Mouse (Mus musculus) E14TG2a.4 (cell line): Measurements from ENCODE around the gene 4930558K02Rik.

Experiments
- CTCF ChIP-seq: conservative IDR thresholded peaks from 2 replicates; pipeline ENCODE4 v1.5.1; 2014; ENCODE audit warnings: low read length
- NANOG ChIP-seq: IDR thresholded peaks from 2 replicates; pipeline ENCODE4 v1.6.1; 2014; ENCODE audit warnings: borderline replicate concordance, low read length, mixed read lengths
- POU5F1 ChIP-seq: IDR thresholded peaks from 2 replicates; pipeline ENCODE4 v1.6.1; 2014; ENCODE audit warnings: low read length, borderline replicate concordance

- TF ChIP-seq CTCF (no peak), POU5F1 (no peak), NANOG (no peak)
Observed at GRCm38 (mm10) chr1:161894553-161894952, 84.9 kb downstream of the 4930558K02Rik start.
